Mouse (Mus musculus) intestine, embryonic 14.5 days (tissue): ENCODE data around the gene Jak2. TPM values are rescaled to one million over a fixed set of nuclear protein-coding genes. Genes with fewer than 3 reads are reported as not detected.

ENCODE experiments used
- ATAC-seq: fragments of 200-750 bp; cut with Nextera tagmentation; replicated peaks from 2 replicates; pipeline ENCODE4 v1.8.0; 2017; ENCODE audit warnings: low read depth, moderate number of reproducible peaks, moderate TSS enrichment, moderate library complexity; ENCODE audit not compliant: low FRiP score, low TSS enrichment
- DNase-seq: peaks from one replicate; pipeline ENCODE4 v3.0.0-alpha.2; 2018; ENCODE audit warnings: low spot score
- H3K27ac ChIP-seq: fragments of 300-500 bp; sonication (generic); 2 replicates; pipeline ENCODE4 v1.5.1; 2014; ENCODE audit warnings: low read depth, mild to moderate bottlenecking, control low read depth
- H3K27me3 ChIP-seq: fragments of 300-500 bp; sonication (generic); replicated peaks from 2 replicates; pipeline ENCODE4 v1.6.1; 2014; ENCODE audit warnings: low read length, control low read depth; ENCODE audit not compliant: control insufficient read depth, insufficient read depth
- H3K36me3 ChIP-seq: fragments of 300-500 bp; sonication (generic); 2 replicates; pipeline ENCODE4 v1.6.1; 2014; ENCODE audit warnings: low read length, control low read depth; ENCODE audit not compliant: control insufficient read depth, insufficient read depth
- H3K4me1 ChIP-seq: fragments of 300-500 bp; sonication (generic); replicated peaks from 2 replicates; pipeline ENCODE4 v1.6.1; 2014; ENCODE audit warnings: low read length, control low read depth, mixed read lengths; ENCODE audit not compliant: control insufficient read depth, insufficient read depth
- H3K4me2 ChIP-seq: fragments of 300-500 bp; sonication (generic); 2 replicates; pipeline ENCODE4 v1.6.1; 2014; ENCODE audit warnings: low read length
- H3K4me3 ChIP-seq: fragments of 300-500 bp; sonication (generic); 2 replicates; pipeline ENCODE4 v1.5.1; 2014; ENCODE audit warnings: low read depth, low read length, control low read depth, mixed read lengths
- H3K9ac ChIP-seq: fragments of 300-500 bp; sonication (generic); 2 replicates; pipeline ENCODE4 v1.6.1; 2014; ENCODE audit warnings: mild to moderate bottlenecking, low read length
- H3K9me3 ChIP-seq: fragments of 300-500 bp; sonication (generic); 2 replicates; pipeline ENCODE4 v1.6.1; 2016; ENCODE audit warnings: low read length, control low read depth; ENCODE audit not compliant: control insufficient read depth
- WGBS: fragments of 180-500 bp; shearing (Covaris S2); extraction: QIAGEN DNeasy Blood & Tissue Kit; methylation state at CpG from one replicate; pipeline ENCODE4 v1.1.7; 2014; 5-methylcytosine and 5-hydroxymethylcytosine counted together
- polyA plus RNA-seq: library from polyadenylated mRNA; unstranded; fragments of >200 nt; fragmentation: Nextera tagmentation; extraction: Ambion mirVana; gene quantifications from 2 replicates; pipeline ENCODE4 v1.2.1, GENCODE M21; 2014

Gene Jak2
- polyA plus RNA-seq, 1 experiment from 2014 or later: 11.6 TPM

DNA sequence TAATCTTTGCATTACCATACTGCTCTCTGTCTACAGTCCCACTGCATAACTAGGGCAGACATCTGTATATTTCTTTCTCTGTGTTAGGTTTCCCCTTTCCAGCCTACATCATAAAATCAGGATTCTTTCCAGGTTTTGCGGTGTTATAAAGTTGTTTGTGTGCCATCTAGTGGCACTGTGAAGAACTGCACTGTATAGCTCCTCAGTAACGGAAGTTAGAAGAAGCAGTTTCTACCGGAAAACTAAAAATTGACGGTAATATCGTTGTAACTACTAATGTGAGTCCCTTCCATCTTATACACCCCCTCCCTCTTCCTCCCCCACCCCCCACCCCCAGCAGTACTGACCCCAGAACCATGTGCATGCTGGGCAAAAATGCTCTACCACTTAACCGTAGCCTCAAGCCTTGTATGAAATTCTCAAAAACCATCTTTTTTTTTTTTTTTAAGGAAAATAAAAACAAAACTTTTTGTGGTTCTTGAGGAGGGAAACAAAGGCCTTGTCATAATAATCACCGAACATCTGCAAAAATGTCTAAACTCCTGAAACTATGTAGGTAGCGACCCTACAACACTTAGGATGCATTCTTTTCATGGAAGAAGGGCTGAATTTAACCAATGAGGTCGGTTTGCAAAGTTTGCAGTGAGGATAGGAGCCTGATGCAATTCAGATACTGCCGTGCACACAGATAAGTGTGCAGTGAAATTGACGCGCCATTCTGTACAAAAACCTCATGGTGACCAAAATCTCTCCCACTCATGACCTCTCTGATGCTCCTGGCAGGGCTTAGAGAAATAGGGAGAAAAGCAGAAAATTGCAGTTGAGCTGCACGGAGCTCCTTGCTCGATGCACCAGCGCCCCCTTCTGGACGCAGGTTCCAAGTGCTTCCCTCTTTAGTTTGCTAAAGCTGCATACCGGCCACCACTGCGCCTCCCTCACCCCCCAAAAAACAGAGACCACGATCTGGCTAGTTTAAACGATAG is 103.6 kb downstream of the Jak2 start:
- Histone ChIP-seq H3K27me3 (no peaks in the 10 kb centered on the region), H3K4me2 (peak overlapping the region; percentile 51), H3K27ac (no peak overlapping the region), H3K9ac (no peak overlapping the region), H3K36me3 (peaks cover 33% of the 10 kb centered on the region), H3K9me3 (no peaks in the 10 kb centered on the region), H3K4me1 (peaks cover 5% of the 10 kb centered on the region; the same call in 1 of the 2 replicates), H3K4me3 (peak overlapping the region; percentile 28)
- peak; percentile 94 for DNase-seq
- peak; percentile 75 for ATAC-seq
- WGBS: 4% methylated on average over 20 of the region's 20 CpGs

DNA sequence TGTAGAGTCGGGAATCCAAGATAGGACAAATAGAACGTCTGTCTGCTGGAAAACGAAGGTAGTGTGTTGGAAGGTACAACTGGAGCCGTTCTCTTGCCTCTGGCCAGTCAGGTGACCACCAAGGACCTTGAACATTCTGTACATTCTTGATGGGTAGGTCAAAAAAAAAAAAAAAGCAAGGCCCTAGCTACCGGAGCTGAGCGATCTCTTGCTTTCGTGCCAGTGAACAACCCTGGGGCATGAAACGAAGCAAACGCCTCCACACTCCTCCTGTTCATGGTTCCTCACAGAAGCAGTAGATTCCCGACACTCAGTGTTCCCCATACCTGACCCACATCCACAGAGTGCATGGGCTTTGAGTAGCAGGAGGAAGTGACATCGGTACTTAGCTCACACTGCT is 104.7 kb downstream of the Jak2 start:
- Histone ChIP-seq H3K27me3 (no peaks in the 10 kb centered on the region), H3K27ac (no peak overlapping the region), H3K36me3 (peaks cover 33% of the 10 kb centered on the region), H3K4me1 (peaks cover 13% of the 10 kb centered on the region), H3K4me3 (no peak overlapping the region), H3K4me2 (no peak overlapping the region), H3K9me3 (no peaks in the 10 kb centered on the region), H3K9ac (no peak overlapping the region)
- no peak for ATAC-seq
- DNase-seq: no peak
- 86% methylated on average over 11 of the region's 11 CpGs for WGBS

DNA sequence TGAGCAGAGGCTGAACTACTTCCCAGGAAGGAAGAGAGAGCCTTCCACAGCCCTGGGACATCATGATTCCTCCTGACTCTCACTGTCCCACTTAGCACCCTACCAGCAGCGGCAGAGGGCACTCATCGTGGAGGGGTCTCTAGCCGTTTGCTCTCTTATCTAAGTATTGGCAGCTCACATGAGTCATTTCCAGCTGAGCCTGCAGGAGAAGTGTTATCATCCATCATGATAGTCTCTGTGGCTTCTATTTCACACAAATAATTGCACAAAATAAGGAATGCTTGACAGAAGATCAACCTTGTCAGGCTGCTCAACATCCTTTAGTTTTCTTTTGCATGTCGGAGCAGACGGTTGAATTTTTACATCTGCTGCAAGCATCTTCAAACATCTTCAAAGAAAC is 108.6 kb downstream of the Jak2 start:
- Histone ChIP-seq H3K9ac (no peak overlapping the region), H3K27ac (no peak overlapping the region), H3K36me3 (peaks cover 28% of the 10 kb centered on the region), H3K27me3 (no peaks in the 10 kb centered on the region), H3K4me3 (no peak overlapping the region), H3K9me3 (no peaks in the 10 kb centered on the region), H3K4me2 (peak overlapping the region; percentile 84), H3K4me1 (peaks cover 20% of the 10 kb centered on the region)
- ATAC-seq (no peak), DNase-seq (no peak)
- 62% methylated on average over 5 of the region's 5 CpGs for WGBS

DNA sequence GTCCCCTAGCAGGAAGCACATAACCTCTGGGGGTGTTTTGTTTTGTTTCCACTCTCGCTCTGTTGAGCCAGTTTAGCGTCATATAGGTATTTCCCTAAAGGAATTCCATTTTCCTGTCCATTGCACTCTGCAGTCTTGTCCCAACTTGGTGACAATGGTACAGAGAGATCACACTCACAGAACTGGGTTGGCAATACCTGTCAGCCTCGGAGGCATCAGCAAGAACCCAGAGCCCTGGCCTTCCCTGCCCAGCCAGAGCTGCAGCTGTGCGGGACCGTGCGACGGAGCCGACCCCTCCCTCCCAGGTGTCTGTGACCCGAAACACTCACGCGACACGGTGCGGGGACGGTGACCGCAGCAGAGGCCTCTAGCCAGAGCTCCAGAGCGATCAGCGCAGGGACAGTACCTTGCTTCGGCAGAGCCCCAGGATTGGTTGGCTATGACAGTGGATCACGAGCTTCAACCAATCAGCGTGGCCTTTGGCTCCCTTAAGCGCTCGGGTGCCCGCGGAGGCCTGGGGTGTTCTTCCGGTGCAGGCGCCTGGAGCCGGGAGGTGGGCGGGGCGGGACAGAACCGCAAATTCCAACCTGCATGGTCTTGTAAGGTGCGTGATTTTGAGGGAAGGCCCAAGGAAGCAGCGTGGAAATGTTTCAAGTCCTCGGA is 110.0 kb downstream of the Jak2 start:
- 2% methylated on average over 33 of the region's 33 CpGs for WGBS
- Histone ChIP-seq H3K27me3 (no peaks in the 10 kb centered on the region), H3K9me3 (no peaks in the 10 kb centered on the region), H3K36me3 (peaks cover 23% of the 10 kb centered on the region), H3K9ac (peak overlapping the region; percentile 60), H3K4me1 (peaks cover 20% of the 10 kb centered on the region), H3K27ac (no peak overlapping the region), H3K4me3 (peak overlapping the region; percentile 70), H3K4me2 (peak overlapping the region; percentile 84)
- ATAC-seq (peak; percentile 99), DNase-seq (peak; percentile 86)

DNA sequence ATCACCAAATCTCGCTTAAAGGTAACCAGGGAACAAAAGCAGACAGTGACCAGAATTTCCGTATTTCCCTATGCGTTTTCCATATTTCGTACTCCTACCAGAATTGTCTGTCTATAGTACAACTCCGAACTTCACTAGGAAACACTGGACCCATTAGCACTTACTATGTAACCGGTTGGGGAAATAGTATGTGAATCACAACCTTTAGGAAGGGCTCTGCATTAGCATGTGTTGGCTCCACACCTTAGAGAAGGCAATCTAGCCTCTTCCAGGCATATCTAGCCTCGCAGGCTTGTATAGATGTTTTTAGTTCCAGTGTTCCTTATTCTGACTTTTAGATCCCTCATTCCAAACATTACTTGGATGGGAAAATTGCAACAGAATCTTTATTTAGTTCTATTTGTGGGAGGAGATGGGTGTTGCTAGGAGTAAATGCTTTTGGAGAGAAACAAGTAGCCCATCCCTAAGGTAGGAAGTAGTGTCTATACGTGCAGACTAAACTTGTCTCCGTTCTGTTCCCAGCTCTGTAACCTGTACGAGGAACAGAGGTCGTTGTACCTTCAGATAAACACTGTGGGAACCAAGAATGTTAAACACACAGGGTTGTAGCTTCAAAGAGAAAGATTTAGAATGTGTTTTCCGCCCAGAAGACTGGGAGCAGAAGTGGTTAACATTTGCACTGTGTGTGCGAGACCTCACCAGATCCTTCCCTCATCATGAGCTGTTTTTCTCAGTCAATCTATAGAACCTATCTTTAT is 110.7 kb downstream of the Jak2 start:
- peaks cover 20% of the 10 kb centered on the region for H3K4me1 ChIP-seq
- H3K9ac ChIP-seq: peak overlapping the region; percentile 60; the same call in 1 of the 2 replicates
- peak overlapping the region; percentile 84 for H3K4me2 ChIP-seq
- 0 out of 2 replicates have a peak, but pooled peaks have one; percentile 10 for ATAC-seq
- H3K27ac ChIP-seq: no peak overlapping the region
- no peak for DNase-seq
- H3K27me3 ChIP-seq: no peaks in the 10 kb centered on the region
- peaks cover 16% of the 10 kb centered on the region for H3K36me3 ChIP-seq
- peak overlapping the region; percentile 70 for H3K4me3 ChIP-seq
- H3K9me3 ChIP-seq: no peaks in the 10 kb centered on the region
- WGBS: 24% methylated on average over 13 of the region's 13 CpGs

Other genes starting within 250 kb of the Jak2 start
- 86.5 and 88.3 TPM in 2 replicates for gene Ak3, start 203.9 kb upstream of the Jak2 start, polyA plus RNA-seq
- gene Rcl1, start 150.5 kb upstream of the Jak2 start, polyA plus RNA-seq: 77.2 and 83.7 TPM in 2 replicates
- 7.9 and 8.4 TPM in 2 replicates for gene Insl6, start 73.5 kb downstream of the Jak2 start, polyA plus RNA-seq
- gene Rln1, start 82.8 kb downstream of the Jak2 start, polyA plus RNA-seq: 0.51 and 0.53 TPM in 2 replicates
- gene Plgrkt, start 115.6 kb downstream of the Jak2 start, polyA plus RNA-seq: 126 and 128 TPM in 2 replicates
- gene Cd274, start 115.6 kb downstream of the Jak2 start, polyA plus RNA-seq: 0.47 and 0.97 TPM in 2 replicates
- not detected in 2 replicates for gene Pdcd1lg2, start 159.1 kb downstream of the Jak2 start, polyA plus RNA-seq